Mouse (Mus musculus): ENCODE measurements around the gene Fuca1.
"Not testable (repeated sequence)": the region's sequence is repeated elsewhere in the genome, so short reads cannot be mapped to it uniquely, and the experiment has no call there.

The Fuca1 gene

GRCm38 (mm10) chr4:135924418-135924817 lies 3.9 kb downstream of the Fuca1 start:
- in situ Hi-C loops (cut with MboI, MseI): no loop called here

- in situ Hi-C loops (cut with MboI, MseI): no loop called here
These were observed 4.8 kb downstream of the Fuca1 start for GRCm38 (mm10) chr4:135925341-135925740.

GRCm38 (mm10) chr4:135926195-135926808 lies 5.8 kb downstream of the Fuca1 start:
- in situ Hi-C loops (cut with MboI, MseI): no loop called here

DNA sequence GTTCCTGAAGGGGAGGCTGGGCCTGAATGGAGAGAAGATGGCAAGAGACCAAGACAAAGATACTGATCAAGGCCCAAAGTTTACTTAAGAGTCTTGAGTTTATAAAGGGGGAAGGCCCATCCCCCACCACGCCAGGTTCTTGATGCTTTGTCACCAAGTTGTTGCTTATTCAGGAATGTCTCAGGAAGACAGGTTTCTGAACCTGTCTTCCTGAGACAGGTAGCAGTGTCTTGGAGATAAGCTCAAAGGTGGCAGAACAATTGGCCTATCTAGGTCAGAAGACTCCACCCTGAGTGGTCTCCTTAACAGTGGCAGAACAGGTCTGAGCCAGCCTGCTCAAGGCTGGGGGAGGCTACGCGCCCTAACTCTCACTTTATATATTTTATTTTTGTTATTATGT lies 6.3 kb downstream of the Fuca1 start:
- in situ Hi-C loops (cut with MboI, MseI): no loop called here

GRCm38 (mm10) chr4:135928376-135928775 lies 7.8 kb downstream of the Fuca1 start:
- in situ Hi-C loops (cut with MboI, MseI): no loop called here

- in situ Hi-C loops (cut with MboI, MseI): no loop called here
These were observed 8.9 kb downstream of the Fuca1 start for GRCm38 (mm10) chr4:135929405-135929804.

- in situ Hi-C loops (cut with MboI, MseI): no loop called here
These were observed 9.3 kb downstream of the Fuca1 start for GRCm38 (mm10) chr4:135929828-135930227.

- in situ Hi-C loops (cut with MboI, MseI): no loop called here
These were observed 9.7 kb downstream of the Fuca1 start for GRCm38 (mm10) chr4:135930239-135930638.

DNA sequence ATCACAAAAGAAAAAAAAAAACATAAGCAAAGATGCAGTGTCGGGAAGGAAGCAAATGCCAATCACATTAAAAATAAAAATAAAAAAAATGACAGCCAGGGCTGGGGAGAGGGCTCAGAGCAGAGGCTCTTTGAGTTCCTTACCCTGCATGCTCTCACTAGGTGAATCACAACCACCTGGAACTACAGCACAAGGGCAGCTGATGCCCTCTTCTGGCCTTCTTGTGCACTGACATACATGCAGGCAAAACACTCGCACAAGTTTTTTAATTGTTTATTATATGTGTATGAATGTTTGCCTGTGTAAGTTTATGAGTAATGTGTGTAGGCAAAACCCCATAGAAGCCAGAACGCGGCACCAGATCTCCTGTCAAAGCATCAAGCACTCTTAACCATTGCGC lies 11.3 kb downstream of the Fuca1 start:
- in situ Hi-C loops (cut with MboI, MseI): no loop called here

DNA sequence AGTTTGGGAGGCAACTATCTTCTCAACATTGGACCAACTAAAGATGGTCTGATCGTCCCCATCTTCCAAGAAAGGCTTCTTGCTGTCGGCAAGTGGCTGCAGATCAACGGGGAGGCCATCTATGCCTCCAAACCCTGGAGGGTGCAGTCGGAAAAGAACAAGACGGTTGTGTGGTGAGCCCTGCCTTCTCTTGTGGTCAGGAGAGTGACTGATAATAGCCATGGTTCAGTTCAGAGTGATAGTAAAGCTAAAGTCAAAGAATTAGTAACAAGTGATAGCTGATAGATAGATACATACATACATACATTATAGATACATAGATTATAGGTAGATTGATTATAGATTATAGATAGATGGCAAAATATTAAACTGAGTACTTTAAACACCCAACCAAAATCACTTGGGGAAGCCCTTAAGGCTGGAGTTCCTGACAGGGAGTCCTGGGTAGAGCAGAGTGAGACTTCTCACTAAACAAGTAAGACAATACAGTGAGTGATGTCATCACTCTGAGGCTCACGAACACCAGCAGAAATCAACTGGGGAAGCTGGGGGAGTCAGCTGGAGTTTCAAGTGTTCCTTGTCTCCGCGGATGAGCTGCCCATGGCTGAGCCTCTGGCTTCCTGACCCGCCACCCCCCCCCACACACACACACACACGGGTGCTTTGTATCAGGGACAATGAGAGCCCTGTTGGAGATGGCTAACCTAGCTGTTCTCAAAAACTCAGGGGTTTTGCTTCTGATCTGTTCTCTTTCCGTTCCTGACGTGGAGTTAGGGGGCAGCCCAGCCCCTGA lies 14.4 kb downstream of the Fuca1 start:
- in situ Hi-C loops (cut with MboI, MseI): loop anchor here (5.0 kb wide), 1 partner anchor 118 kb away; no protein-coding TSS in a partner anchor

DNA sequence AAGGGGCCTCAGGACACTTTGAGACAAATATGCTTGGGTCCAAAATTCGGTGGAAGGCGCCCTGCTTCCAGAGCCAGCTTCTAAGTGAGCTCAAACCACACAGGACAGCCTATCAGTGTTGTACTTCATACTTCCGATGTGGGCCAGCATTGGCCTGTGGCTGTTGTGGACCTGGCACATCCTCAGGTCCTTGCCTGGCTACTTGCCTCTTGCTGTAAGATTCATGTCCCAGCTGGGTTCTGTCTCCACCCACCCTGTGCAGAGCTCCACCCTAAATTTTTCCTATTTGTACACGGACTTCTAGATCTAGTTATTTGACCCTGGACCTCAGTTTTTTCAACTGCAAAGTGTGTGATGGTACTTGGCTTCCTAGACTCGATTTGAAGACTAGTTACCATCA lies 15.0 kb downstream of the Fuca1 start:
- in situ Hi-C loops (cut with MboI, MseI): loop anchor here (5.0 kb wide), 1 partner anchor 118 kb away; no protein-coding TSS in a partner anchor

- in situ Hi-C loops (cut with MboI, MseI): loop anchor here (5.0 kb wide), 1 partner anchor 122 kb away; no protein-coding TSS in a partner anchor
These were observed 18.3 kb downstream of the Fuca1 start for GRCm38 (mm10) chr4:135938858-135939257.

DNA sequence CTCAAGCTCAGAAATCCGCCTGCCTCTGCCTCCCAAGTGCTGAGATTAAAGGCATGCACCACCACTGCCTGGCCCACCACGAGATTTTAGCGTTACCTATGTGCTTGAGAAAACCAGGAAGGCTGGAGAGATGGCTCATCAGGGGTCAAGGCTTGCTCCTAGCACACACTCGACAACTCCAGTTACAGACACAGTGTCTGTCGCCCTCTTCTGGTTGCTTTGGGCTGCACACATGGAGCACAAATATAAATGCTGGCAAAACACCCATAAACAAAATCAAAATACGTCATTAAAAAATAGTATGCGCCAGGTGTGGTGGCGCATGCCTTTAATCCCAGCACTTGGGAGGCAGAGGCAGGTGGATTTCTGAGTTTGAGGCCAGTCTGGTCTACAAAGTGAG lies 20.5 kb downstream of the Fuca1 start:
- in situ Hi-C loops (cut with MboI, MseI): not testable (repeated sequence)

DNA sequence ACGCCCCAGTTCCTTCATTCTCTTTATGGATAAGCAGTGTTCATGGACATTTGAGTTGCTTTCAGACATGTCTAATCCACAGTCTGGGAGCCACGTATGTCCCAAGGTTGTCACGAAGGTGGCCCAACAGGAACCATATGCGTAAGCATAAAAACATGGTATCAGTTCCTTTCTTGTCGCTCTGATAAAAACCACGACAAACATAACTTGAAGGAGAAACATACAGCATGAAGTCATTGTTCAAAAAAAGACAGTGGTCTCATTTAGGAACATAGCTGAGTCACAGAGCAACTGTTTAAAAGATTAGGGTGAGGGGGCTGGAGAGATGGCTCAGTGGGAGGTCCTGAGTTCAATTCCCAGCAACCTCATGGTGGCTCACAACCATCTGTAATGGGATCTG lies 21.7 kb downstream of the Fuca1 start:
- in situ Hi-C loops (cut with MboI, MseI): no loop called here

DNA sequence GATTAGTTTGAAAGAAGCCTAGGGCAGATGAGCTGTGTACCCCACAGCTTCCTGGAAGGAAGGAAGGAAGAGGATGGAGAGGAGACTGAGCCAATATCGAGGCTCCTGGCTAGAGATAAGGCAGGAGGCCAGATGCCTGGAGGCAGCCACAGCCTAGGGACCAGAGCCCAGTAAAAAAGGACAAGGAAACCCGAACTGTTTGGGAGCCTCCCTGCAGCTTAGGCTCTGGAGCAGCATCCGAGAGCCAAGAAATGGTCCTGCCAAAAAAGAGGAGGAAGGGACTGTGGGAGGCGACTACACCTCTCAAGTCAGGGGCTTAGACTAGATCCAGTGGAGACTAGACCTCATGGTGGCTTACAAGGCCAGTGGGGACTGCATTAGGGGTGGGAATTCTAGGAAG lies 22.9 kb downstream of the Fuca1 start:
- in situ Hi-C loops (cut with MboI, MseI): no loop called here

DNA sequence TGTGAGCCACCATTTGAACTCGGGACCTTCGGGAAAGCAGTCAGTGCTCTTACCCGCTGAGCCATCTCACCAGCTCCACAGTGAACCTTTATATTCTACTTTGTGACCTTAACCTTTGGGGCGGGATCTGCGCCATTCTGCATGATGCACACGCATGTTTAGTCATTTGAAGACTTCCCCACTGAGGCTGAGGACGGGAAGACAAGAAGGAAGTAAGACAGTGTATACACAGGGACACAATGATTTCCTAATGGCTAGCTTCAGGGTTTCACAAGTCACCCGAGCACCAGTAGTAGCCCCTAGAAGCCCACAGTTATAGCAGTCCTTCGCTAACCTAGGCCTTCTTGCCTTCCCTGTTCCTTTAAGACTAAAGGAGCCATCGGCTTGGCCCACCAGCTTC lies 25.2 kb downstream of the Fuca1 start:
- in situ Hi-C loops (cut with MboI, MseI): no loop called here

DNA sequence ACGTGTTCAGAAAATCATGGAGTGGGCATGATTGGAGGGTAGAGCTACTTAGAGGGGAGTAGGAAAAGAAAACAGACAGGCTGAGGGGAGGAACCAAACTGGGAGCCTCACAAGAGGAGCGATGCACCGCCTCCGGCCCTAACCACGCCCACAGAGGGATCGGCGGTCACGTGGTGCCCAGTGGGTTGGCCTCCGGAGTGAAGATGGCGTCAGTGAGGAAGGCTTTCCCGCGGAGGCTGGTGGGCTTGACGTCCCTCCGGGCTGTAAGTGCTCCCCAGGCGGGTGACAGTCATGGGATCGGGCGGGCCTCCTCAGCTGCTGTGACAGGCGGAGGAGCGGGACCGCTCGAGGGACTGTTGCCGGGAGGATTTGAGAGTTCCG lies 25.7 kb downstream of the Fuca1 start, which contains the start of gene Hmgcl:
Hmgcl (plus strand) TSS at position 171 of the 381 bp plus-strand sequence.
- in situ Hi-C loops (cut with MboI, MseI): no loop called here

DNA sequence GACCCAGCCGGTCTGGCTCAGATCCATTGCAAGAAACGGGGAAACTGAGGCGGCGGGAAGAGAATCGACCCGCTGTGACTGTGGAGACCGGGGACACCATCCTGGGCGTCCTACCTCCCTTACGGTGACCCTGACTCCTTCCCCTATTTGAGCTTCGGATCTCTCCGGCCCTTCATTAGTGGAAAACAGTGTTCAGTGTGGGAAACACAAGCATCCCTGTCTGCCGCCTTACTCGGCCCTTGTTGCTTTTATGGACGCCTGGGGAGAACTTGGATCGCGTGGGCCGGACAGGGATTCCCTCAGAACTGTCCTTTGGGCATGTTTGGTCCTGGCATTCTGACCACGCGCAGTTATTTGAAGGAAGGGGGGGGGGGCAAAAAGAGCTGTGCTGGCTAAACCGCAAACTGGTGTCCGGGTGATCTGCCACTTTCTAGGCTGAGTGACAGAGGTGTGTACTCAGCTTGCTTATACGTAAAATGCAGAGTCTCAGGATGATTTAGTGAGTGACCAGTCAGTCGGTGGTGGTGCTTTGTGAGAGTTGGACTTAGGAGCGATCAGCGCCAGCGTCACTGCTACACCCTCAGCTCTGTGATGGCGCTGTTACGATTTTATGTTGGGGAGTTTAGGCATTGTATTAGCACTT lies 26.2 kb downstream of the Fuca1 start:
- in situ Hi-C loops (cut with MboI, MseI): no loop called here

DNA sequence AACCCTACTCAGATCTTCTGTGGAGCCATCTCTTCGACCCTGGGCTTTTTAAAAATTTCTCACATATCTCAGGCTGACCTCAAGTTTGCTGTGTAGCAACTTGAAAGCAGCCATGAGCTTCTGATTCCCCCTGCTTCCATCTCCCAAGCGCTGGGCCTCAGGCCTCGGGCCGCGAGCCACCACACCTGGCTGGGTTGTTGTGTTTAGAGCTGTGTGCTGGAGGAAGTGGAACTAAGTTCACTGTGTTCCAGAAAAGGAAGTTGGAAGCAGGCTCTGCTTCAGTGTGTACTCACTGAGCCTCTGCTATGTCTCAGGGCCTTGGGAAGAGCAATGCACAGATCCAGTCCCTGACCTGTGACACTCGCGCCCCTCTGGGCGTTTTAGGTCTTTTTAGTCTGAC lies 27.6 kb downstream of the Fuca1 start:
- in situ Hi-C loops (cut with MboI, MseI): no loop called here

- in situ Hi-C loops (cut with MboI, MseI): no loop called here
These were observed 28.9 kb downstream of the Fuca1 start for GRCm38 (mm10) chr4:135949475-135949874.

DNA sequence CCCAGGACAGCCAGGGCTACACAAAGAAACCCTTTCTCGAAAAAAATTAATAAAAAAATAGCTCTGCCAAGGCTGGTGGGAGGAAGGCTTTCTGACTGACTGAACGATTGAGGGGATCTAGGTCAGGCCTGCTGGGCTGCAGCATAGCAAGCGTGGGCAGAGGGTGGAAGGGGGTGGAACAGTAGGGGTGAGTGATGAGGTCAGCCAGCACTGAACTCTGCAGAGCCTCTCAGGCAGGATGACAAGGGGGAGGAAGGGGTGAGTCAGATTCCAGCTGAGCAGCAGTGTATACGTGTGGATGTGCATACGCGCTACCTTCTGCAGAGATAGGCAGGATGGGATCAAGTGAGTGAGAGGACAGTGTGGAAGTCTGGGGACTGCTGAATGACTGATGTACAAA lies 29.4 kb downstream of the Fuca1 start:
- in situ Hi-C loops (cut with MboI, MseI): loop anchor here (25.0 kb wide), 1 partner anchor 1912 kb away; the partner anchor contains the start of gene Ece1

DNA sequence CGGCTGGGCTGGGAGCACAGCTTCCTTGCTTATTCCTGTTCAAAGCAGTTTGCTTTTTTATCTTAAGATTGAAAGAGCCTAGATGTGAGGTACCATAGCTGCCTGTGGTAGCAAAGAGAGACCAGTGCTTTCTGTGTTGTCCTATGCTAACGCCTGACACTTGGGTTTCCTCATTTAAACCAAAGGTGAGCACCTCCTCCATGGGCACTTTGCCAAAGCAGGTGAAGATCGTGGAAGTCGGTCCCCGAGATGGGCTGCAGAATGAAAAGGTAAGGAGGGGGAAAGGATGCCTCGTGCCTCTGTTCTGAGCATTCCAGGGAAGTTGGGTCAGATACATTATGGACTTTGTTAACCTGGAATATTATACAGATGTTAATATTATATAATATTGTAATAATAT lies 29.8 kb downstream of the Fuca1 start:
- in situ Hi-C loops (cut with MboI, MseI): loop anchor here (25.0 kb wide), 1 partner anchor 1912 kb away; the partner anchor contains the start of gene Ece1

All from T-helper 2 cell (primary cell).